Mouse (Mus musculus) cerebellum, adult 9-10 months (tissue): ENCODE measurements around the gene Gtpbp10.
A peak's percentile ranks its signal among the peaks of the same experiment; 100 is the strongest.

ENCODE experiments used
- DNase-seq: peaks from one replicate; pipeline ENCODE4 v3.0.0; 2022

Gene Gtpbp10

DNA sequence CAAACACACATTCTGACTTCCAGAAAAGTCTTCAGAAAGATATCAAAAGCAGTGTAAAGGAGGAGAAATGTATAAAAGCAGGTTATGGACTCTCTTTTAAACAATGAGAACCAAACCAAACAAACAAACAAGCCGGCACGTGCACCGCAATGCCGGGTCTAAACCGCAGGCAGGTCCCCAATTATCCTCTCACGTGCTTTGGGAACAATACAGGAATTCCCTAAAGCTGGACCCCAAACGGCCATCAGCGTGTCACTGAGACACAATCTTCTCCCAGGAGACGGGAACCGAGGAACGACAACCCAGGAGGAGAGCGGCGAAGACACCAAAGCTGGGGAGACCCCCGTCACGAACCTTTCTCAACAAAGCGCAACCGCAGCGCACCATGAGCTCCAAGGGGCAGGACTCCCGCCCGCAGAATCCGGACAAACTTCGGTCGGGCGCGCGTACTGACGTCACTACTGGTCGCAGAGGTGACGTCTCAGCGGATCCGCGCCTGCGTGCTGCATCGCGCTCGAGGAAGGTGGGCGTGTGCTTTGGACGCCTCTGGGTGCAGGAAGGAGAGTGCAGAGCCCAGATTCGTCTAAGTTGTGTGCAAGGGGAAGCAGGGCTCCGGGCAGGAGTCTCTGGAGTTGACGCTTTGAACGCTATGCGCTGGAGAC lies at the start of gene Gtpbp10:
Gtpbp10 (minus strand) TSS at position 460 of the 662 bp plus-strand sequence.
- DNase-seq, result peak; percentile 87

DNA sequence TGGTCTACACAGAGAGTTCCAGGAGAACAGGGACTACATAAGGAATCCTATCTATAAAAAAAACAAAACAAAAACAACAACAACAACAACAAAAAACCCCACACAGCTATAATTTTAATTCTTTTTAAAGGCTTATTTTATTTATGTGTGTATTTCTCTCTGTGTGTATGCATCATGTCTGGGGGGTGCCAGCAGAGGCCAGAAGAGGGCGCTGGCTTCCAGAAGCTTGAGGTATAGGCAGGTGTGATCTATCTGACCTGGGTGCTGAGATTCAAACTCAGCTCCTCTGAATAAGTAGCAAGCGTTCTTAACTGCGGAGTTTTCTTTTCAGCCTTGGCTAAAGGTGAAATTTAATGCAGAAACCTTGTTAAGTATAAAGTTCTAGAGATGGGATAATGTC lies 28.3 kb upstream of the Gtpbp10 start:
- DNase-seq, result no peak

DNA sequence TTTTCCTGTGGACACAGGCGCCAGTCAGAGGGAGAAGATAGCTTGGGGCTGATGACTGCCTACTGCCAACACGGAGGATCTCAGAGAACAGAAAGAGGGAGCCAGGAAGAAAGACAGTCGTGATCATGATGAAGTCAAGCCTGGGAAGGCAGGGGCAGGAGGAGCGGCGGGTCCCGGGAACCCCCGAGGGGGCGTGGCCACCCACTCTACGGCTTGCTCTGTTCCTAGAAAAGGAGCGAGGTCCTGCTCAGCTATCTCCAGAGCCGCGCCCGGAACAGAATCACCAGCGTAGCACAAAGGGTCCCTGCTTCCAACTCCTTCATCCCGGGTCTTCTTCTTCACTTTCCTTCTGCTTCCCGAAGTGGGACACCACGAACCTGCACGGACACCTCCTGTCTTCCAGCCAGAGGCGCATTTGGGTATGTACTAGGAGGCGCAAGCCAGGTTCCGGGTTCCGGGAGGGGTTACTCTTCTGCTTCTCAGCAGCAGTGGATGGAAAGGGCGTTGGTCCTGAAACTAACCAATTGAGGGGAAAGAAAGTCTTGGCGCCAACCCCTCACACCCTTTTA lies 14.5 kb upstream of the Gtpbp10 start, which contains the start of gene Gm8773:
Gm8773 (plus strand) TSS at position 51 of the 569 bp plus-strand sequence.
- DNase-seq, result no peak

DNA sequence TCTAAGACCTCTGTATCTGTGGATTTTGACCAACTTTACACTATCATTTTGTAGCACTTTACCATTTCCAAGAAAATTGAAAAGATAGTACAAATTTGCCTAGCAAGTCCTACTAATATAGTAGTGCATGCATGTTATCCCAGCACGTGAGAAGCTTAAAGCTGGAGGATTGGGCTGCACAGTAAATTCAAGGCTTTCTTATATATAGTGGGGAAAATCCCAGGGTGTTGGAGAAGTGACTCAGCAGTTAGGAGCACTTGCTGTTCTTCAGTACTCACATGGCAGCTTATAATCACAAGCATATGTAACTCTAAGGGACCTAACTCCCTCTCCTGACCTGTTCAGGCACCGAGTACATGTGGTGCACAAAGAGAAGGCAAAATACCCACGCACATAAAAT lies 3.1 kb upstream of the Gtpbp10 start:
- no peak for DNase-seq

DNA sequence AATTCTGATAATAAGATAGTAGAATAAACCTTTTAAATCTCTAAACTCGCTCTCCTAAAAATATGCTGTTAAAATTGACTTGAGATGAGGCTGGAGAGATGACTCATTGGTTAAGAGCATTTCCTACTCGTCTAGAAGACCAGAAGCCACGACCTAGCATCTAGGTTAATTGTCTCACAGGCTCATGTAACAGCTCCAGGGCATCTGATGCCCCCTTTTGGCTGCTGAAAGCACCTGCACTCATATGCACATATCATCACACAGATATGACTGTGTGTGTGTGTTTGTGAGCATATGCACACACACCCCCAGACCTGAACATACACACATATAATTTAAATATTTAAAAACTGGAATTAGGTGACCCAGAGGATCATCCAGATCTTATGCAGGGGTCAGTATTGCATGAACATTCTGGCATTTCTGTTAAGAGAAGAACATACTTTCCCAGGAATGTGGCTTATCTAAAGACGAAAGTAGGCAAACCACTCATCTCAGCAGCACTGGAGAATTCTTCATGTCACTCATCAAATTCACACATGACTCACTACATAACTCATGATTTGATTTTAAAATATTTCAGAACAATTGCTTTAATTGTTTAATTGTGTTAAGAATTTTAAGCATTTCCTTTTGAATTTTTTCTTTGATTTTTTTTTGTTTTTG lies 1.8 kb upstream of the Gtpbp10 start:
- DNase-seq, result no peak

DNA sequence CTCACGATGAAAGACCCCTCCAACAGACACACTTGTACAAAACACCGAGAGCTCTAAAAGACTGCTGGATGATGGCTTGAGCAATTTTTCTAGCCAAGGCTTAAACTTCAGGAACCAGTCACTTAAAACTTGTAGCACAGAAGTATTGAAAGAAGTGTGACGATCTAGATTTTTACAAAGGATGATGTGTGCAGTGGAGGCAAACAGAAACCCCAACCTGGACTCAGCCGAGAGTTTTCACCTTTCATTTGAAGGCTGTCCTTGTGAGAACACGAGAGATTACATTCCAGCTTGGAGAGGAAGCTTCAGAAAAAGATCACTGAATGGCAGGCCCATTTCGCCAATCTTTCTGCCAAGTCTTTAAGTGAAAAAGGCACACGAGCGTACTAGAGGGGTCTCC lies 460 bp upstream of the Gtpbp10 start:
- DNase-seq, result no peak

DNA sequence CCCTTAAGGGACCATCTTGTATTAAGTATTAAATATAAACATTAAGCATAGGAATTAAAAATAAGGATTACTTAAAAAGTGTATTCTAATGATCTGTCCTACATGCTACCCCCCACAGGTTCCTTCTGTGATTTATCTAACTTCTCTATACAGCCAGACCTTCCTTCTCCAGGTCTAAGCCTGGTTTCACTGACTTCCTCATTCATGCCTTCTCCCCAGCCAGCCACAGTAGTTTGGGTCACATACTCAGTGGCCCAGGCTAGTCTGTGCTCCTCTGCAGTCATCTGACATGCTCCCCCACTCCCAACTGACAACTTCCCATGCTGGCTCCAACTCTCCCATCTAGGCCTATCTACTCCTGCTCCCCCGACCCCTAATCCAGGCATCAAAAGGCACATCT lies 8.2 kb downstream of the Gtpbp10 start:
- DNase-seq, result no peak

DNA sequence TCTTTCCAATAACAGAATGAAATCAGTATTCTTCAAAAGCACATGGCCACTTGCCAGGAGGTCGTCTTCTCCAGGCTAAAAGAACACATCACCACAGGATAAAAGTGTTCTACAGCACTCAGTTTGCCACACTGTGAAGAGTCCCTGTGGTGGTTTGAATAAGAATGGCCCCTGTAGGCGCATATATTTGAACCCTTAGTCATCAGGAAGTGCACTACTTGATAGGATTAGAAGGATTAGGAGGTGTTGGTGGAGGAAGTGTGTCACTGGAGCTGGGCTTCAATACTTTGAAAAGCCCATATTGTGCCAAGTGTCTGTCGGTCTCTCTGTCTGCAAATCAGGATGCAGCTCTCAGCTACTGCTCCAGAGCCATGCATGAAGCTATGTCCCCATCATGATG lies 19.0 kb downstream of the Gtpbp10 start:
- DNase-seq, result no peak

DNA sequence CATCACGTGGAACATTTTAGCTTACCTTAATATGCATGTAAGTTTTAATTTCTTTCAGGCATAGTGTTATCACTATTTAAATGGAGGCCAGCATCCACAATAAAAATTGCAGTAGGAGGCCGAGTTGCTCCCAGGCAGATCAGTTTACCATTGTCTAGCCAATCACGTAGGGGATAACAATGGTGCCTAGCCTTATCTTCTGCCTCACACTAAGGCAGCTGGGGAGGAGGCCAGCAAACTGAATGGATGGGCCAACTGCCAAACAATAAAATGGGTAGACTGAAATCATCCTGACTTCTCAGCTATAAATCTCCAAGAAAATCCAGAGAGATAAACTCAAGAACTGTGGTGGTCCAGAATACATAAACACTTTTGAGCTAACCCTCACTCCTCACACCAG lies 19.6 kb downstream of the Gtpbp10 start:
- DNase-seq, result no peak

DNA sequence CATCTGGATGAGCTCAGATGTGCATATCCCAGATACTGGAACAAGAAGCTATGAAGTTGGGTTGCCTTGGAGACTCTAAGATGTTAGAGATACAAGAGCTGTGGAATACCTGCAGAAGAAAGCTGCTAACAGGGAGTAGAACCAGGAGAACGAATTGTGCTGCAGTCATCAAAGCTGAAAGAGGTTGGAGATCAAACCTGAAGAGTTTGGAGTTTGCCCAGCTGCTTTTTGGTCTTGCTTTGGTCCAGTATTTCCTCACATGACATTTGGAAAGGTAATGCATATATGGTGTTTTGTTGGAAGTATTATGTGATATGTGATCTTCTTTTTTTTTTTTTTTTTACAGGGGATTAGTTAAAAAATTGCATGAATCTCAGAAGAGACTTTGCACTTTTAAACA lies 23.2 kb downstream of the Gtpbp10 start:
- no peak for DNase-seq

DNA sequence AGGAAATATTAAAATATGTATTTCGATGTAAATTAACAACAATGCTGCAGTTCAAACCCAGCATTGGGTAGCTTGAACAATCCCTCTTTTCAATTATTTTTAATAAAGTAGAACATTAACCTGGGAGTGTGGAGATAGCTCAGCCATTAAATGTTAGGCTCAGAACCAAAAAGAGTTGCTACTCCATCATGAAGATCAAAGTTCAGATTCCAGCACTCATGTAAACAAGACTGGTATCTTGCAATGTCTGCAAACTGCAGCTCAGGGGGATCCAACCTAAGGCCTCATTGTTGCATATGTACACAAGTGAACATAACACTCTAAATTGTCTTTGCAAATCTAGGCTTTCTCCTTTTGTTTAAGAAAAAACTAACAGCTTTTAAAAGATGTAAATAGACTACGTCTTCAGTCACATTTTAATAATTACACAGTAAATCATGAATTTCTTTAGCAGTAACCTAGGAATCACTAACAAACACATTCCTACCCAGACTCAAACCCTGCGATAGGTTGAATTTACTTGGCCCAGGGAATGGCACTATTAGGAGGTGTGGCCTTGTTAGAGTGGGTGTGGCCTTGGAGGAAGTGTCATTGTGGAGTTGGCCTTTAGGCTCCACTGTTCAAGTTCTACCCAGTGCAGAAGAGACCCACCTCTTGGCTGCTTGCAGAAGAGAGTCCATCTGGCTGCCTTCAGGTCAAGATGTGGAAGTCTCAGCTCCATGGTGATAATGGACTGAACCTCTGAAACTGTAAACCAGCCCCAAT lies 25.5 kb downstream of the Gtpbp10 start:
- DNase-seq, result no peak

DNA sequence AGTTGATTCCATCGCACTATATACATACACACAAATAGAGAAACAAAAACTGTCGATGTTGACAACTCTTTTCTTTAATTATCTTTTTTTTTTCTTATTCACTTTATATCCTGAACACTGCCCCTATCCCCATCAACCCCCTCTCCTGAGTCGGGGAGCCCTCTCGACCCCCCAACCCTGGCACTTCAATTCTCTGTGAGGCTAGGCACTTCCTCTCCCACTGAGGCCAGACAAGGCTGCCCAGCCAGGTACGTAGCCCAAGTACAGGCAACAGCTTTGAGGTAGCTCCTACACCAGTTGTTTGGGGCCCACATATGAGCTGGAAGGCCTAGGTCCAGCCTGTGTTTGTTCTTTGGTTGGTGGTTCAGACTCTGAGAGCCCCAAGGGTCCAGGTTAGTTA lies 43.9 kb downstream of the Gtpbp10 start:
- peak; percentile 52 for DNase-seq

DNA sequence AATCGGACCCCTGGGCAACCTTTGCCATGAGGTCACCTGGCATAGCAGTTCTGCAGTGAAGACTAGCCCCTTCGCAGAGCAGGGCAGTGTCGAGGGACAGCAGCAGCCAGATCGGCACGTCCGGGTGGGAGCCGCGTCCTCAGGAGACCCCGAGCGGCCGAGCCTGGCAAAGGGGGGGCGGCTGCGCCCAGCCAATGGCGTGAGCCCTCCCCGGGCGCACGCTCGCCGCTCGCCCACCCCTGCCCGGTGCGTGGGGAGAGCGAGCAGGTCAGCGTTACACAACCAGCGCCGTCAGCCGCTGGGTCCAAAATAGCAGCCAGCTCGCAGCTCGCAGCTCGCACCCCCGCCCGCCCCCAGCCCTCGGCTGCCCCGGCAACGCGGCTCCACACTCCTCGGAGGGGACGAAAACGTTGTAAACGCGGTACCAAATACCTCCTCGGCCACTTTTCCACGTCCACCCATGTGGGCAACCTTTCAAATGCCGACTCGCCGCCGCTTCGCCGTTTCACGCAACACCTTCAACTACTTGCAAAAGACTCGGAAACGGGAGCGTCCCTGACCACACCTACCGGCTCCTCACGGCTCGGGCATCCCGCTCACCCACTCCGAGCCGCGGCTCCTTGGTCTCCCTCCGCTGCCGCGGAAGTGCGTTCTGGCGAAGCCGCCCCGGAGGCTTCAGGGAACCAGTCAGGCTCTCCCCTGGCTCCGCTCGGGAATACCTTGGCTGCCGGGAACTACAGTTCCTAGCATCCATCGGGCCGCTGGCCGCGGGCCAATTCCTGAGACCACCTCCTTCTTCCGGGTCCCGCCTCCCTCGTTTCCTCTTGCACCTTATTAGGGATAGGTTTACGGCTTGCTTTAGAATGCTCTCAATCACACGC lies 44.9 kb downstream of the Gtpbp10 start, which contains the start of gene Cldn12:
Cldn12 (minus strand) TSS at position 763 of the 881 bp plus-strand sequence.
- peak; percentile 98 for DNase-seq

DNA sequence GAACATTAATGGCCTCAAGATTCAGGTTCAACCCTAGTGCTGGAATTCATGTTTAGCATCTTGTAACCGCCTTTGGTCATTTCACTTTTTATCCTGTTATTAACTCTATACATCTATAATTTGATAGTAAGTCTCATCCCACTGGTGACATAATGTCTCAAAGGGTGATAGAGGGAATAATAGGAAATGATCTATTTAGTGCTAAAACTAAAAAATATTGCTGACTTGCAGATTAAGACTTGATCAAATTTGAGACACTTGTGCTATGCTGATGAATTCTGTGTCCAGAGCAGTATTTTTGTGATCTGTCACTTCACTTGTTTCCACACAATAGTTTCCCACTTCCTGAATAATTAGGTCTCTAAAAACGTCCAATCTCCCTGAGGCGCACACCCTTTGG lies 47.9 kb downstream of the Gtpbp10 start:
- DNase-seq, result no peak

DNA sequence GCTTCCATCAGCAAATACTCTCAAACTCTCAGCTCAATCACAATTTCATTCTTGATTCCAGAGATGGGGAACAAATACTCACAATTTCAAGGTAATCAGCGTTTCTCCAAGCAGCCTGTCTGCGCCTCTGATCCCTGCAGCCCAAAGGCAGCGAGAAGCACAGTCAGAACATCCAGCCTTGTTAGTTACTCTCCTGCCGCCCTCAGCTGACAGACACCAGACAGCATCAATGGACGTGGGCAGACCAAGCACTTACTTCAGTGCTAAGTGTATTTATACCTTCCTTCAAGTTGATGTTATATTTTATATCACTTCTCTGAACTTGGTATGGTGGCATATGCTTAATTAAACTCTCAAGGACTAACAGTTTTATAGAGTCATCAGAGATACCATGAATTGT lies 48.3 kb downstream of the Gtpbp10 start:
- DNase-seq, result no peak

DNA sequence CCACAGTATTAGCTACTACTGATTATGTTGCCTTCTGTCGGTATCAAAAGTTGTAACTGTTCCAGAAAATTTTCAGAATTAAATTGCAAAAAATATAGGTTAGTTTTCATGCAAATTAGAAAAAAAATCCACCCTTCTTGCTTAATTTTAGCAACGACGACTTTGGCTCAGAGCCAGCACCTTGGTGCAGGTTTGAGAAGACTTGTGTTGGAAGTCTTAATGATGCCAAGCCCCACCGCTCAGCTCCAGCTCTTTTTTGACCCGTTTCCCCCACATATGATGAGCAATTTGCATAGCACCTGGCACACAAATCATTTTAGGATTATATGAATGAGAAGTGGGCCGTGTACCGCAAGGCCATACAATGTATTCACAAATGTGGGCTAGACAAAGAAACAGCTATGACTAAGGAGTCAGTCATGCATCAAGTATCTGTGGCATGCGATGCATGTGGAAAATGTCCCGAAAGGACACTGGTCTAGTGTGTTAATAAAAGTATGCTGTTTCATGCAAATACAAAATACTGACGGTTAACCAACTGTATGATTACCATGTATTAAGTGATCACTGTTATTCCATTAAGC lies 48.9 kb downstream of the Gtpbp10 start:
- peak; percentile 52 for DNase-seq

DNA sequence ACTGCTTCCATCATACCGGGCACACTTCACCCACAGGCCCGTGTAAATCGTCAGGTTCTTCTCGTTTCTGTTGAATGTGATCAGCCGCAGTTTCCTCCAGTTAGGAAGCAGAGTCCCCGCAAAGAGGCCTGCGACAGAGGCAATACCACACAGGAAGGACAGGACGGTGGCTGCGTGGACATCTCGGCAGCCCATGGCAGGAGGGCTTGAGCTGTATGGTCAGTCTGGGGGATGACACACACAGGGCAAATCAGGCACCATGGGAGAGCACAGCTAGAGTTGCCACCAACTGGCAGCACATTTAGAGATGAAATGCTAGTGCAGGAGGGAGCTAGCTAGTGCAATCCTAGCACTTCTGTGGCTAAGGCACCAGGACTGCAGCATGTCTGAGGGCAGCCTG lies 51.1 kb downstream of the Gtpbp10 start:
- DNase-seq, result no peak

DNA sequence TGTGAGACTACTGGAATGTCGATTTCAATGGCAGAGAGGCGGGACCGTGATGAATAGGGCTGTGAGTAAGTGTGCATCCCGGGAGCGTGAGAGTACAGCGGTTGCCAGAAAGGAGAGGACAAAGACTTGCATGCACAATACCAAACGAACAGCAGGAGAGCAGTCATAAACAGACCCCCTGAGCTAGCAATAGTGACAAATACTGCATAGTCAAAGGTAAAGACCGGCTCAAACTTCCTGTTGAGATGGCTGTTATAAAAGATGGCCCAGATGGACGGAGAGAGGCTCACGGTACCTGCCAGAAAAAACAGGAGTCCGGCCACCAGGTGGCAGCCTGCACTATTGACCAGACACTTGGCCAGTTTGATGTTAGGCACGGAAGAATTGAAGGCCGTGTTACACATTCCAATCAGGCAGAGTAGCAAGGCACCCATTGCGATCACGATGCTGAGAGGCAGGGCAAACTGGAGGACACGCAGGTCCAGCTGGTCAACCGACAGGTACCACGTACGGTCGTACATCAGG lies 51.6 kb downstream of the Gtpbp10 start:
- DNase-seq, result peak; percentile 92

DNA sequence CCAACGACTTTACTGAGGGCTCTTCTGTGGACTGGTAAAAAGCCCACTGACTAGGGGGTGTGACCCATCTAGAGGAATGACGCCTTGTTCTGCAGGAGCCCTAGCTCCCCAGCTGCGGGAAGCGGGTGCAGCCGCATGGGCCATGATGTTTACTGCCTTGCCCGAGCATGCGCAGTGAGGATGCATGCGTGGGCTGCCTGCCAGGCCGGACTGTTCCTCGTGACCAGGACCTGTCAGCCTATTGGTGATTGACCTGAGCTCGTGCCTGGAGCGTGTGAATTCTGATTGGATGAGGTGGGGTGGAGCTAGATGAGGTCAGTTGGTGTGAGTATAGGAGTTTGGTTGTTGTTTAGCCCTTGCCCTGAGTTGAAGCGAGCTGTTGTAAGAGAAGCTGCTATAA lies 54.9 kb downstream of the Gtpbp10 start:
- DNase-seq, result no peak

DNA sequence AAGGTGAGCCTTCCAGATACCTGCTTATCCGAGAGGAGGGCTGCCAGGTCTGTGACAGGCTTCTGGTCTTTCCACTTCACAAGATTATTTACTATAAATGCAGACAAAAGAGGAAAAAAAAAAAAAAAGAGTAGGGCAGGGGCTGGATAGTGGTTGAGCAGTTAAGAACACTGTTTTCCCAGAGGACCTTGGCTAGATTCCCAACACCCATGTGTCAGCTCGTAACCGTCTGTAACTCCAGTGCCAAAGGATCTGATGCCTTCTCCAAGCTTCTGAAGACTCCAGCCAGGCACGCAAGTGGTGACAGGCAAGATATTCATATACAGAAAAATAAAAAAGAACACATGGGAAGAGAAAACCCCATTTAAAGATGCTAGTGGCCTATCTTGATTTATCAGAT lies 56.0 kb downstream of the Gtpbp10 start:
- DNase-seq, result no peak

DNA sequence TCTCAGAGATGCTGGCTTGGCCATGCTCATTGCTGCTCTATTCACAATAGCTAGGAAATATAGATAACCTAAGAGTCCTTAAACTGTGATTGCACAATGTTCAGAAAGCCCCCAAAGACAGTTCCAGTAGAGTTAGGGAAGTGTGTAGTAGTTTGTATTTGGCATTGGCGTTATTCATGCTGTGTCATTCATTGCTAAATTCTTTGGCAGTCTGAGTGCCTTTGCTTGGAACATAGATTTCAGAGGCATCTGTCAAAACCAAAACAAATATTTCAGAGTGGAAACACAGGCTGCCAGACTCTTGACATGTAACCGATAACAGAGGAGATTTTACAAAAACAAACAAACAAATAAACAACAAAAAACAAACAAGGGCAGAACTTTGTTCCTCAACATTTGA lies 57.8 kb downstream of the Gtpbp10 start:
- DNase-seq, result no peak

DNA sequence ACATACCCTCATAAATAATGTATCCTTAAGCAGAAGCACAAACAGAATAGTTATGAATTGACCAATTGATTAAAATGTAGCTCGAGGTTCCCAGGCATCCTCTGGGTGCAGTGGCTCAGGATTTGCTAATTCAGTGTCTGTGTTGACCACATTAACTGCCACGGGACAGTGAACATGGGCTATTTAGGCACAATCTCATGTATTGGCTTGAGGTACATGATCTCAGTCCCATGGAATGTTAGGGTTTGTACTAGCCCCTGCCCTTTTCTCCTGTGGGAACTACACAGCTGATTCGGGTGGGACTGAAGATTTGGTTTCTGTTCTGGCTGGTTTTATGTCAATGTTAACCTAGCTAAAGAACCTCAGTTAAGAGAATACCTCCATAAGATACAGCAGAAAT lies 62.9 kb downstream of the Gtpbp10 start:
- DNase-seq, result no peak
